In genomic region chr13:102745270-102745600, GRCm38 (mm10) we compare ENCODE assay signal across 11 mouse cellular contexts. TPM values are rescaled to one million over a fixed set of nuclear protein-coding genes. Genes with fewer than 3 reads are reported as not detected.
DNase-seq lines count a peak whose midpoint lies in the region; ATAC-seq and TF ChIP-seq lines count a peak whose summit lies in the region.
"Had no signal": no experiment of that assay in that cellular context is flagged by ENCODE, and none has a peak within 500 bp of the region (broad histone marks: within the 10 kb centered on the region; RNA-seq: fewer than 3 reads in every experiment).

No protein-coding gene starts in this region.

- no peak overlapping the region for H3K9ac ChIP-seq in forebrain, embryonic 11.5 days (ENCODE audit: low read length)
- no peak overlapping the region for H3K9ac ChIP-seq in neural tube, embryonic 12.5 days
- H3K9ac ChIP-seq: limb, embryonic 13.5 days; stomach, embryonic 15.5 days had no signal

- no peaks in the 10 kb centered on the region for H3K4me1 ChIP-seq in forebrain, embryonic 11.5 days (replicated peaks; ENCODE audit: control insufficient read depth, insufficient read depth, low read length)
- no peaks in the 10 kb centered on the region for H3K4me1 ChIP-seq in neural tube, embryonic 12.5 days
- H3K4me1 ChIP-seq: limb, embryonic 13.5 days; stomach, embryonic 15.5 days had no signal

- H3K4me3 ChIP-seq in left cerebral cortex, adult 2 months, result no peak overlapping the region
- no peak overlapping the region for H3K4me3 ChIP-seq in forebrain, embryonic 11.5 days (ENCODE audit: low read depth, low read length)
- H3K4me3 ChIP-seq in neural tube, embryonic 12.5 days, result no peak overlapping the region
- H3K4me3 ChIP-seq: limb, embryonic 13.5 days; stomach, embryonic 15.5 days had no signal

- H3K9me3 ChIP-seq in forebrain, embryonic 11.5 days (ENCODE audit: control insufficient read depth, low read length), result no peaks in the 10 kb centered on the region
- H3K9me3 ChIP-seq in neural tube, embryonic 12.5 days, result no peaks in the 10 kb centered on the region
- H3K9me3 ChIP-seq: limb, embryonic 13.5 days; stomach, embryonic 15.5 days had no signal

- TF ChIP-seq CTCF in left cerebral cortex, adult 2 months (IDR thresholded peaks at IDR 0.05), result no peak

- H3K27ac ChIP-seq in left cerebral cortex, adult 2 months, result peak overlapping the region; percentile 55
- no peak overlapping the region for H3K27ac ChIP-seq in forebrain, embryonic 11.5 days (ENCODE audit: low read depth, low read length)
- H3K27ac ChIP-seq in neural tube, embryonic 12.5 days, result no peak overlapping the region
- H3K27ac ChIP-seq: kidney, postnatal 0 days; limb, embryonic 13.5 days; stomach, embryonic 15.5 days had no signal

- WGBS in forebrain, embryonic 11.5 days, result 90% methylated on average over 3 of the region's 3 CpGs
- WGBS in neural tube, embryonic 12.5 days, result 88% methylated on average over 3 of the region's 3 CpGs

- no peak overlapping the region for H3K4me2 ChIP-seq in forebrain, embryonic 11.5 days (ENCODE audit: low read depth, low read length, severe bottlenecking)
- no peak overlapping the region for H3K4me2 ChIP-seq in neural tube, embryonic 12.5 days (replicated peaks)
- H3K4me2 ChIP-seq: limb, embryonic 13.5 days; stomach, embryonic 15.5 days had no signal

- H3K36me3 ChIP-seq in forebrain, embryonic 11.5 days (ENCODE audit: control insufficient read depth, insufficient read depth, low read length), result no peaks in the 10 kb centered on the region; the same call in 1 of the 2 replicates
- H3K36me3 ChIP-seq in neural tube, embryonic 12.5 days, result peaks cover 4% of the 10 kb centered on the region; the same call in 1 of the 2 replicates

- intact Hi-C loops in left cerebral cortex, adult 2 months (cut with DNase I), result loop anchor here (1.0 to 5.0 kb wide), 4 partner anchors 67 to 833 kb away; no protein-coding TSS in a partner anchor
- intact Hi-C loops in left cerebral cortex, postnatal 4 days (cut with DNase I), result loop anchor here (5.0 kb wide), 1 partner anchor 68 kb away; no protein-coding TSS in a partner anchor

- peak; percentile 36 for ATAC-seq in activated CD4-positive, CD25-positive, alpha-beta regulatory T cell, adult 4 months
- peak; percentile 54; the same call in 1 of the 2 replicates for ATAC-seq in forebrain, embryonic 11.5 days (replicated peaks; ENCODE audit: low FRiP score)
- ATAC-seq in neural tube, embryonic 12.5 days (ENCODE audit: low FRiP score, low read depth), result peak; percentile 72
- ATAC-seq: hindbrain, embryonic 16.5 days had no signal

- no peaks in the 10 kb centered on the region for H3K27me3 ChIP-seq in forebrain, embryonic 11.5 days (ENCODE audit: control insufficient read depth, insufficient read depth, low read length)
- no peaks in the 10 kb centered on the region for H3K27me3 ChIP-seq in neural tube, embryonic 12.5 days (replicated peaks)
- H3K27me3 ChIP-seq: limb, embryonic 13.5 days; stomach, embryonic 15.5 days had no signal

- DNase-seq in left cerebral cortex, adult 2 months (ENCODE audit: extremely low spot score in 1 of 2, low spot score in 2 of 2), result no peak
- no peak for DNase-seq in left cerebral cortex, postnatal 4 days
- DNase-seq in forebrain, embryonic 11.5 days (ENCODE audit: low spot score), result no peak
- DNase-seq in adrenal gland, postnatal 10 days, result no peak
- DNase-seq in left cerebral cortex, adult 18-20 months (ENCODE audit: low spot score in 2 of 2), result no peak

RNA-seq across cellular contexts. Expression of gene Cd180, which starts 51.9 kb away (rescaled TPM):
- 1 to 10 TPM; 1.6 to 2.2 TPM for total RNA-seq in left cerebral cortex, adult 2 months (2021)
- total RNA-seq in left cerebral cortex, postnatal 4 days (2021), result 1 to 10 TPM; 1.4 to 2.2 TPM
- polyA plus RNA-seq in activated CD4-positive, CD25-positive, alpha-beta regulatory T cell, adult 4 months (2017; shearing (Covaris generic)), result 1 to 10 TPM in 1 of 2 experiments, under 1 TPM in 1; 0.67 to 1.3 TPM
- 0.41 and 0.60 TPM in 2 replicates for polyA plus RNA-seq in forebrain, embryonic 11.5 days (2014; fragmentation: Nextera tagmentation; extraction: Ambion mirVana)
- polyA plus RNA-seq in neural tube, embryonic 12.5 days (2016; fragmentation: Nextera tagmentation; extraction: Ambion mirVana), result 0.42 and 0.53 TPM in 2 replicates
- total RNA-seq in adrenal gland, postnatal 10 days (2021), result 1 to 10 TPM; 3.0 to 3.1 TPM
- 1 to 10 TPM; 1.6 to 2.7 TPM for total RNA-seq in left cerebral cortex, adult 18-20 months (2021)
